8 mouse cellular contexts compared by ENCODE assay signal in the genomic region with DNA sequence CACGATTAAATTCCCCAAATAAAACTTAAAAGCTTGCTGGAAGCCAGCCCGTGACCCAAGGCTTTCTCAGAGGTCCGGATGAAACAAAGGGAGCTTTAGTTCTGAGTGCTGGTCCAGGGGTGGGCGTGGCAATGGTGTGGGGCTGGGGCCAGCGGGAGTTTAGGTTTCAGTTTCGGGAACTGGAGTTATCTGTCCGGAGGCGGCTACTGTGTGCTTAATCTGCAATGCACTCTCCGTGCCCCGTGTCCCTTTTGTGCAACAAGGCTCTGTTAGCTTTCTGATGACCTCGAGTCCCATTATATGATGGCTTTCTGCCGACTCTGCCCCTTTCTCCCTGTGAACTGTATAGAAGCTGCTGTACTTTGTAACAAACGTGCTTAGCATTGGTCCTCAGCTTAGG. TPM values are rescaled to one million over a fixed set of nuclear protein-coding genes. Genes with fewer than 3 reads are reported as not detected.
A peak's percentile ranks its signal among the peaks of the same experiment; 100 is the strongest.
DNase-seq lines count a peak whose midpoint lies in the region; ATAC-seq and TF ChIP-seq lines count a peak whose summit lies in the region.

No protein-coding gene starts in this region.

- H3K4me3 ChIP-seq in lung, postnatal 0 days (ENCODE audit: low read depth, low read length), result peak overlapping the region; percentile 31
- peak overlapping the region; percentile 17; the same call in 1 of the 2 replicates for H3K4me3 ChIP-seq in stomach, embryonic 14.5 days (ENCODE audit: low read depth, low read length)

- WGBS in lung, postnatal 0 days, result 6% methylated on average over 13 of the region's 13 CpGs
- WGBS in stomach, embryonic 14.5 days, result 8% methylated on average over 13 of the region's 13 CpGs

- H3K27ac ChIP-seq in lung, postnatal 0 days (ENCODE audit: low read length), result 0 out of 2 replicates have a peak overlapping the region, but pooled peaks have one; percentile 26
- no peak overlapping the region for H3K27ac ChIP-seq in stomach, embryonic 14.5 days (ENCODE audit: low read length)

- no peaks in the 10 kb centered on the region for H3K27me3 ChIP-seq in lung, postnatal 0 days (replicated peaks; ENCODE audit: insufficient read depth, low read length)
- H3K27me3 ChIP-seq in stomach, embryonic 14.5 days (ENCODE audit: control insufficient read depth, insufficient read depth, low read length), result no peaks in the 10 kb centered on the region

- no peak for TF ChIP-seq CTCF in lung, postnatal 0 days (IDR thresholded peaks at IDR 0.05)

- peak overlapping the region; percentile 23; the same call in 1 of the 2 replicates for H3K9ac ChIP-seq in lung, postnatal 0 days (replicated peaks; ENCODE audit: low read depth)
- H3K9ac ChIP-seq in stomach, embryonic 14.5 days (replicated peaks; ENCODE audit: low read depth, low read length), result no peak overlapping the region

- H3K9me3 ChIP-seq in lung, postnatal 0 days (ENCODE audit: low read length), result no peaks in the 10 kb centered on the region
- no peaks in the 10 kb centered on the region for H3K9me3 ChIP-seq in stomach, embryonic 14.5 days (ENCODE audit: control insufficient read depth, low read depth, low read length)

- H3K4me2 ChIP-seq in lung, postnatal 0 days (replicated peaks; ENCODE audit: low read depth, low read length), result peak overlapping the region; percentile 54
- H3K4me2 ChIP-seq in stomach, embryonic 14.5 days (replicated peaks; ENCODE audit: low read depth, low read length), result peak overlapping the region; percentile 26

- no peaks in the 10 kb centered on the region for H3K4me1 ChIP-seq in lung, postnatal 0 days (ENCODE audit: insufficient read depth, low read depth, low read length)
- no peaks in the 10 kb centered on the region for H3K4me1 ChIP-seq in stomach, embryonic 14.5 days (ENCODE audit: control insufficient read depth, insufficient read depth, low read length)

- DNase-seq in MN1 (ENCODE audit: low spot score), result peak; percentile 54
- DNase-seq in embryo, embryonic 10.5 days (ENCODE audit: low spot score), result peak; percentile 63
- DNase-seq in heart, adult 8-10 months (ENCODE audit: low spot score), result peak; percentile 58
- peak; percentile 17 for DNase-seq in kidney, adult 9 months
- peak; percentile 59 for DNase-seq in lung, postnatal 0 days (ENCODE audit: low spot score)
- DNase-seq in urinary bladder, postnatal 4 days (ENCODE audit: low spot score in 2 of 2), result no peak

- peak; percentile 41; the same call in 1 of the 2 replicates for ATAC-seq in lung, postnatal 0 days
- ATAC-seq in stomach, embryonic 14.5 days (ENCODE audit: insufficient number of reproducible peaks, insufficient read depth, low FRiP score, low read depth), result peak; percentile 50
- ATAC-seq in monocyte, adult 5-6 weeks (replicated peaks; ENCODE audit: insufficient number of reproducible peaks, low FRiP score, low TSS enrichment, poor library complexity, severe bottlenecking), result no peak

- TF ChIP-seq EP300 in lung, postnatal 0 days (IDR thresholded peaks at IDR 0.05), result no peak

- no peaks in the 10 kb centered on the region for H3K36me3 ChIP-seq in lung, postnatal 0 days (ENCODE audit: insufficient read depth, low read length)
- no peaks in the 10 kb centered on the region for H3K36me3 ChIP-seq in stomach, embryonic 14.5 days (ENCODE audit: control insufficient read depth, insufficient read depth, low read length)

RNA-seq across cellular contexts. Expression of gene Padi4, which starts 3.6 kb away (rescaled TPM):
- 1 to 10 TPM in 1 of 4 experiments, under 1 TPM in 3; 0.24 to 5.3 (median 0.27) TPM for total RNA-seq in heart, adult 8-10 months (2022)
- polyA plus RNA-seq in lung, postnatal 0 days (2015; fragmentation: Nextera tagmentation; extraction: Ambion mirVana), result 1.1 and 1.6 TPM in 2 replicates
- 1.1 and 1.7 TPM in 2 replicates for polyA plus RNA-seq in stomach, embryonic 14.5 days (2014; fragmentation: Nextera tagmentation; extraction: Ambion mirVana)
- 5.7 to 16.3 TPM (median 13.0 TPM) in 3 replicates for total RNA-seq in monocyte, adult 5-6 weeks (2017)

RNA-seq across cellular contexts. Expression of gene Padi6, which starts 28.0 kb away (rescaled TPM):
- total RNA-seq in heart, adult 8-10 months (2022), result not detected
- polyA plus RNA-seq in lung, postnatal 0 days (2015; fragmentation: Nextera tagmentation; extraction: Ambion mirVana), result 0.26 TPM in 1 of 2 replicates, not detected in the other
- not detected in 2 replicates for polyA plus RNA-seq in stomach, embryonic 14.5 days (2014; fragmentation: Nextera tagmentation; extraction: Ambion mirVana)
- not detected in 3 replicates for total RNA-seq in monocyte, adult 5-6 weeks (2017)

RNA-seq across cellular contexts. Expression of gene Padi3, which starts 40.0 kb away (rescaled TPM):
- under 1 TPM; 0.09 to 0.34 (median 0.13) TPM for total RNA-seq in heart, adult 8-10 months (2022)
- 0.35 and 0.50 TPM in 2 replicates for polyA plus RNA-seq in lung, postnatal 0 days (2015; fragmentation: Nextera tagmentation; extraction: Ambion mirVana)
- polyA plus RNA-seq in stomach, embryonic 14.5 days (2014; fragmentation: Nextera tagmentation; extraction: Ambion mirVana), result not detected in 2 replicates
- not detected in 3 replicates for total RNA-seq in monocyte, adult 5-6 weeks (2017)

Comparison
In these comparisons a context has a peak if more than half of its experiments do, and no peak if none do; other contexts are left out.
1. DNase-seq: peak in MN1 (single experiment), embryo, embryonic 10.5 days (single experiment), heart, adult 8-10 months (single experiment), kidney, adult 9 months (single experiment) and lung, postnatal 0 days (single experiment); none in urinary bladder, postnatal 4 days (0 of 2).